8 mouse cellular contexts compared by ENCODE assay signal in the genomic region with DNA sequence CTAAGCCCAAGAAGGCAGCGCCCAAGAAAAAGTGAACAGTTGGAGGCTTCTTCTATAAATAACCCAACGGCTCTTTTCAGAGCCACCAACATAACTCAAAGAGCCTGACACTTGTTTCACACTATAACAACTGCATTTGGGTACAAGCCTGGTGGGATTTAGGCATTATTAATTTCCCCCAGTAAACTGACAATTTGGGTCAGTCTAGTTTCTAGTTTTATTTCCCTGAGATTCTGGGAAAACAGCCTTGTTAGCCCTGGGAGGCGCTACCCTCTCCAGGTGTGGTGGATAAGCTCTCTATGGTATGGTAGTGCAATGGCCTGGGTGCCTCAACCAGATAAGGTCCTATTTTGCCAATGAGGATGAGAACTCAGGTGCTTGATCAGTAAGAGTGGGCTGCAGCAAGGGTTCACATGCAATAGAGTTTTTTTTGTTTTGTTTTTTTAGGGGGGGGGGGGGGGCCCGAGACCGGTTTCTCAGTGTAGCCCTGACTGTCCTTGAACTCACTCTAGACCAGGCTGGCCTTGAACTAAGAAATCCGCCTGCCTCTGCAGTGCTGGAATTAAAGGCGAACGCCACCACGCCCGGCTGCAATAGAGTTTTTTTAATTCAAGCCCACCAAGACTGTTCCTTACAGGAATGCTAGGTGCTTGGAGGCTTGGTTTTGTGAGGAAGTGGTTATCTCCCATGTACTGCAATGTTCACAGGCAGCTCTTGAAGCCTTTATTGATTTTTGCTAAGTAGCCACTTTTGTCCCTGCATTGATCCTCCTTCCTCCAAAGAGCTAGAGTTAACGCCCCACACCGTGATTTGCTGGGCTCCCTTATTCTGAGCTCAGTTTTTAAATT. TPM values are rescaled to one million over a fixed set of nuclear protein-coding genes. Genes with fewer than 3 reads are reported as not detected.
A peak's percentile ranks its signal among the peaks of the same experiment; 100 is the strongest.
DNase-seq lines count a peak whose midpoint lies in the region; ATAC-seq and TF ChIP-seq lines count a peak whose summit lies in the region.

No protein-coding gene starts in this region.

- H3K4me1 ChIP-seq in neural tube, embryonic 11.5 days (ENCODE audit: control insufficient read depth, insufficient read depth, low read length) = no peaks in the 10 kb centered on the region; the same call in 1 of the 2 replicates
- peaks cover 14% of the 10 kb centered on the region for H3K4me1 ChIP-seq in embryonic facial prominence, embryonic 12.5 days
- H3K4me1 ChIP-seq in intestine, postnatal 0 days (replicated peaks; ENCODE audit: control insufficient read depth, insufficient read depth, low read length) = peaks cover 12% of the 10 kb centered on the region
- peaks cover 3% of the 10 kb centered on the region; the same call in 1 of the 2 replicates for H3K4me1 ChIP-seq in olfactory bulb, adult 2 months (ENCODE audit: control insufficient read depth, insufficient read depth, low read length)

- H3K4me2 ChIP-seq in neural tube, embryonic 11.5 days (ENCODE audit: low read depth) = peak overlapping the region; percentile 70
- H3K4me2 ChIP-seq in embryonic facial prominence, embryonic 12.5 days (replicated peaks) = peak overlapping the region; percentile 86
- peak overlapping the region; percentile 88 for H3K4me2 ChIP-seq in intestine, postnatal 0 days (replicated peaks; ENCODE audit: low read depth)

- no peak for ATAC-seq in neural tube, embryonic 11.5 days (ENCODE audit: insufficient read depth, low FRiP score, low TSS enrichment)
- no peak for ATAC-seq in embryonic facial prominence, embryonic 12.5 days (ENCODE audit: insufficient number of reproducible peaks, insufficient read depth, low FRiP score, low TSS enrichment)
- no peak for ATAC-seq in intestine, postnatal 0 days

- peak overlapping the region; percentile 88 for H3K27ac ChIP-seq in neural tube, embryonic 11.5 days (ENCODE audit: low read depth, low read length)
- H3K27ac ChIP-seq in embryonic facial prominence, embryonic 12.5 days = peak overlapping the region; percentile 98
- H3K27ac ChIP-seq in intestine, postnatal 0 days (ENCODE audit: low read depth, low read length) = peak overlapping the region; percentile 85; the same call in 1 of the 2 replicates
- H3K27ac ChIP-seq in olfactory bulb, adult 2 months (ENCODE audit: insufficient read depth, low read depth, low read length) = 0 out of 2 replicates have a peak overlapping the region, but pooled peaks have one; percentile 74

- peak overlapping the region; percentile 71 for H3K9ac ChIP-seq in neural tube, embryonic 11.5 days (ENCODE audit: low read length)
- H3K9ac ChIP-seq in embryonic facial prominence, embryonic 12.5 days = peak overlapping the region; percentile 73
- H3K9ac ChIP-seq in intestine, postnatal 0 days (ENCODE audit: low read depth, low read length) = peak overlapping the region; percentile 62; the same call in 1 of the 2 replicates

- WGBS in neural tube, embryonic 11.5 days = 34% methylated on average over 12 of the region's 12 CpGs
- WGBS in embryonic facial prominence, embryonic 12.5 days = 33% methylated on average over 12 of the region's 12 CpGs
- WGBS in intestine, postnatal 0 days = 47% methylated on average over 12 of the region's 12 CpGs
- 40% methylated on average over 12 of the region's 12 CpGs for WGBS in olfactory bulb, adult 2 months

- no peak for TF ChIP-seq POLR2A in olfactory bulb, adult 2 months (IDR thresholded peaks at IDR 0.05; ENCODE audit: insufficient read depth, low read depth, low read length)

- H3K27me3 ChIP-seq in neural tube, embryonic 11.5 days (ENCODE audit: control insufficient read depth, insufficient read depth, low read length) = no peaks in the 10 kb centered on the region
- H3K27me3 ChIP-seq in embryonic facial prominence, embryonic 12.5 days = no peaks in the 10 kb centered on the region
- no peaks in the 10 kb centered on the region for H3K27me3 ChIP-seq in intestine, postnatal 0 days (replicated peaks; ENCODE audit: control insufficient read depth, insufficient read depth, low read length)

- no peaks in the 10 kb centered on the region for H3K9me3 ChIP-seq in neural tube, embryonic 11.5 days (ENCODE audit: control insufficient read depth, low read length)
- no peaks in the 10 kb centered on the region for H3K9me3 ChIP-seq in embryonic facial prominence, embryonic 12.5 days
- H3K9me3 ChIP-seq in intestine, postnatal 0 days (ENCODE audit: control insufficient read depth) = no peaks in the 10 kb centered on the region

- DNase-seq in neural tube, embryonic 11.5 days (ENCODE audit: low spot score) = no peak
- DNase-seq in neural tube, embryonic 10.5 days (ENCODE audit: extremely low spot score, low spot score) = no peak
- no peak for DNase-seq in left cerebral cortex, adult 18-20 months (ENCODE audit: low spot score in 2 of 2)
- DNase-seq in urinary bladder, postnatal 4 days (ENCODE audit: low spot score in 2 of 2) = no peak
- DNase-seq in right cerebral cortex, postnatal 14 days = no peak

- no peaks in the 10 kb centered on the region for H3K36me3 ChIP-seq in neural tube, embryonic 11.5 days (ENCODE audit: control insufficient read depth, insufficient read depth, low read length)
- no peaks in the 10 kb centered on the region for H3K36me3 ChIP-seq in embryonic facial prominence, embryonic 12.5 days
- H3K36me3 ChIP-seq in intestine, postnatal 0 days (ENCODE audit: control insufficient read depth, insufficient read depth) = no peaks in the 10 kb centered on the region

- H3K4me3 ChIP-seq in neural tube, embryonic 11.5 days (ENCODE audit: low read depth, low read length) = peak overlapping the region; percentile 50
- peak overlapping the region; percentile 59 for H3K4me3 ChIP-seq in embryonic facial prominence, embryonic 12.5 days
- peak overlapping the region; percentile 52 for H3K4me3 ChIP-seq in intestine, postnatal 0 days (ENCODE audit: low read depth, low read length)
- peak overlapping the region; percentile 53 for H3K4me3 ChIP-seq in olfactory bulb, adult 2 months (ENCODE audit: insufficient read depth, low read depth, low read length)

- TF ChIP-seq CTCF in intestine, postnatal 0 days (IDR thresholded peaks at IDR 0.05; ENCODE audit: low read depth) = no peak
- TF ChIP-seq CTCF in olfactory bulb, adult 2 months (IDR thresholded peaks at IDR 0.05; ENCODE audit: insufficient read depth, low read depth, low read length) = no peak

RNA-seq across cellular contexts. Expression of gene Hist1h1a, which starts 1.1 kb away (rescaled TPM):
- 1.1 and 3.6 TPM in 2 replicates for polyA plus RNA-seq in neural tube, embryonic 11.5 days (2014; fragmentation: Nextera tagmentation; extraction: Ambion mirVana)
- polyA plus RNA-seq in embryonic facial prominence, embryonic 12.5 days (2016; fragmentation: Nextera tagmentation; extraction: Ambion mirVana) = 4.0 and 5.8 TPM in 2 replicates
- polyA plus RNA-seq in intestine, postnatal 0 days (2015; fragmentation: Nextera tagmentation; extraction: Ambion mirVana) = 0.60 and 0.85 TPM in 2 replicates
- not detected in 2 replicates for polyA plus RNA-seq in olfactory bulb, adult 2 months (2012; ENCODE audit: insufficient read depth, insufficient read length, low replicate concordance, missing spikeins)
- total RNA-seq in left cerebral cortex, adult 18-20 months (2021) = 10 to 100 TPM; 24.9 to 25.2 TPM

RNA-seq across cellular contexts. Expression of gene Hist1h3a, which starts 2.4 kb away (rescaled TPM):
- polyA plus RNA-seq in neural tube, embryonic 11.5 days (2014; fragmentation: Nextera tagmentation; extraction: Ambion mirVana) = 2.3 and 4.3 TPM in 2 replicates
- 7.8 and 9.6 TPM in 2 replicates for polyA plus RNA-seq in embryonic facial prominence, embryonic 12.5 days (2016; fragmentation: Nextera tagmentation; extraction: Ambion mirVana)
- polyA plus RNA-seq in intestine, postnatal 0 days (2015; fragmentation: Nextera tagmentation; extraction: Ambion mirVana) = 4.1 and 4.5 TPM in 2 replicates
- polyA plus RNA-seq in olfactory bulb, adult 2 months (2012; ENCODE audit: insufficient read depth, insufficient read length, low replicate concordance, missing spikeins) = not detected in 2 replicates
- 10 to 100 TPM; 42.3 to 45.0 TPM for total RNA-seq in left cerebral cortex, adult 18-20 months (2021)

RNA-seq across cellular contexts. Expression of gene Hist1h4a, which starts 3.5 kb away (rescaled TPM):
- polyA plus RNA-seq in neural tube, embryonic 11.5 days (2014; fragmentation: Nextera tagmentation; extraction: Ambion mirVana) = not detected in 2 replicates
- 1.1 and 1.2 TPM in 2 replicates for polyA plus RNA-seq in embryonic facial prominence, embryonic 12.5 days (2016; fragmentation: Nextera tagmentation; extraction: Ambion mirVana)
- polyA plus RNA-seq in intestine, postnatal 0 days (2015; fragmentation: Nextera tagmentation; extraction: Ambion mirVana) = 0.43 TPM in 1 of 2 replicates, not detected in the other
- polyA plus RNA-seq in olfactory bulb, adult 2 months (2012; ENCODE audit: insufficient read depth, insufficient read length, low replicate concordance, missing spikeins) = not detected in 2 replicates
- total RNA-seq in left cerebral cortex, adult 18-20 months (2021) = 10 to 100 TPM; 64.4 to 74.0 TPM

RNA-seq across cellular contexts. Expression of gene Trim38, which starts 5.2 kb away (rescaled TPM):
- not detected in 2 replicates for polyA plus RNA-seq in neural tube, embryonic 11.5 days (2014; fragmentation: Nextera tagmentation; extraction: Ambion mirVana)
- 0.10 TPM in 1 of 2 replicates, not detected in the other for polyA plus RNA-seq in embryonic facial prominence, embryonic 12.5 days (2016; fragmentation: Nextera tagmentation; extraction: Ambion mirVana)
- 0.10 TPM in 1 of 2 replicates, not detected in the other for polyA plus RNA-seq in intestine, postnatal 0 days (2015; fragmentation: Nextera tagmentation; extraction: Ambion mirVana)
- polyA plus RNA-seq in olfactory bulb, adult 2 months (2012; ENCODE audit: insufficient read depth, insufficient read length, low replicate concordance, missing spikeins) = not detected in 2 replicates
- not detected for total RNA-seq in left cerebral cortex, adult 18-20 months (2021)

RNA-seq across cellular contexts. Expression of gene Hist1h4b, which starts 7.7 kb away (rescaled TPM):
- 4.3 and 9.0 TPM in 2 replicates for polyA plus RNA-seq in neural tube, embryonic 11.5 days (2014; fragmentation: Nextera tagmentation; extraction: Ambion mirVana)
- polyA plus RNA-seq in embryonic facial prominence, embryonic 12.5 days (2016; fragmentation: Nextera tagmentation; extraction: Ambion mirVana) = 9.4 and 11.5 TPM in 2 replicates
- polyA plus RNA-seq in intestine, postnatal 0 days (2015; fragmentation: Nextera tagmentation; extraction: Ambion mirVana) = 0.76 and 1.4 TPM in 2 replicates
- polyA plus RNA-seq in olfactory bulb, adult 2 months (2012; ENCODE audit: insufficient read depth, insufficient read length, low replicate concordance, missing spikeins) = not detected in 2 replicates
- total RNA-seq in left cerebral cortex, adult 18-20 months (2021) = 10 to 100 TPM; 92.6 to 94.4 TPM
